Mouse (Mus musculus): ENCODE data around the gene E2f6.

- TF ChIP-seq CTCF (IDR thresholded peaks at IDR 0.05) (peak; percentile 82), POLR2A (IDR thresholded peaks at IDR 0.05; ENCODE audit: insufficient read depth, low read depth, low read length) (no peak)
Observed at GRCm38 (mm10) chr12:16808045-16808444, 2.7 kb upstream of the E2f6 start.

Measured in heart, adult 2 months (tissue).